Mouse (Mus musculus) hindbrain, postnatal 0 days (tissue): ENCODE measurements around the gene Sacs. TPM values are rescaled to one million over a fixed set of nuclear protein-coding genes. Genes with fewer than 3 reads are reported as not detected.
"Not testable (repeated sequence)": the region's sequence is repeated elsewhere in the genome, so short reads cannot be mapped to it uniquely, and the experiment has no call there.

Source experiments
- ATAC-seq: fragments of 200-750 bp; cut with Nextera tagmentation; 2 replicates; pipeline ENCODE4 v1.8.0; 2017; ENCODE audit warnings: mild to moderate bottlenecking, moderate TSS enrichment, moderate library complexity
- DNase-seq: peaks from one replicate; pipeline ENCODE4 v3.0.0-alpha.2; 2015; ENCODE audit warnings: low spot score
- H3K27ac ChIP-seq: fragments of 300-500 bp; sonication (generic); 2 replicates; pipeline ENCODE4 v1.5.1; 2014; ENCODE audit warnings: mild to moderate bottlenecking
- H3K27me3 ChIP-seq: fragments of 300-500 bp; sonication (generic); 2 replicates; pipeline ENCODE4 v1.6.1; 2014; ENCODE audit warnings: low read length, mixed read lengths; ENCODE audit not compliant: insufficient read depth
- H3K36me3 ChIP-seq: fragments of 300-500 bp; sonication (generic); 2 replicates; pipeline ENCODE4 v1.6.1; 2014; ENCODE audit warnings: low read length, mixed read lengths; ENCODE audit not compliant: insufficient read depth
- H3K4me1 ChIP-seq: fragments of 300-500 bp; sonication (generic); 2 replicates; pipeline ENCODE4 v1.6.1; 2014; ENCODE audit warnings: antibody characterized with exemption, low read length, mixed read lengths; ENCODE audit not compliant: insufficient read depth
- H3K4me2 ChIP-seq: fragments of 300-500 bp; sonication (generic); 2 replicates; pipeline ENCODE4 v1.6.1; 2014; ENCODE audit warnings: low read depth, mild to moderate bottlenecking, low read length, moderate library complexity, mixed read lengths
- H3K4me3 ChIP-seq: fragments of 300-500 bp; sonication (generic); 2 replicates; pipeline ENCODE4 v1.5.1; 2014; ENCODE audit warnings: low read length
- H3K9ac ChIP-seq: fragments of 300-500 bp; sonication (generic); replicated peaks from 2 replicates; pipeline ENCODE4 v1.6.1; 2014; ENCODE audit warnings: mild to moderate bottlenecking, low read length, moderate library complexity, mixed read lengths
- H3K9me3 ChIP-seq: fragments of 300-500 bp; sonication (generic); 2 replicates; pipeline ENCODE4 v1.6.1; 2016; ENCODE audit warnings: low read length, mixed read lengths
- CTCF ChIP-seq: IDR thresholded peaks from 2 replicates; pipeline ENCODE4 v1.5.1; 2016; ENCODE audit warnings: antibody characterized with exemption, control low read depth, low read depth
- WGBS: fragments of 180-500 bp; shearing (Covaris S2); extraction: QIAGEN DNeasy Blood & Tissue Kit; methylation state at CpG from one replicate; pipeline ENCODE4 v1.1.7; 2014; 5-methylcytosine and 5-hydroxymethylcytosine counted together
- polyA plus RNA-seq: library from polyadenylated mRNA; unstranded; fragments of >200 nt; fragmentation: Nextera tagmentation; extraction: Ambion mirVana; gene quantifications from 2 replicates; pipeline ENCODE4 v1.2.1, GENCODE M21; 2015
- total RNA-seq: library from RNA; depleted of rRNA; stranded (reverse); fragments of >200 nt; gene quantifications from 2 replicates; pipeline ENCODE4 v1.2.3, GENCODE M21; 2014

Sacs gene
- total and polyA plus RNA-seq, 2 experiments from 2014 or later, result 7.2 to 37.7 TPM

- Histone ChIP-seq H3K9me3 (no peaks in the 10 kb centered on the region), H3K36me3 (no peaks in the 10 kb centered on the region), H3K4me1 (no peaks in the 10 kb centered on the region), H3K9ac (no peak overlapping the region), H3K27me3 (no peaks in the 10 kb centered on the region), H3K27ac (no peak overlapping the region), H3K4me3 (no peak overlapping the region), H3K4me2 (no peak overlapping the region)
- DNase-seq, result no peak
- no peak for ATAC-seq
- 52% methylated on average over 5 of the region's 5 CpGs for WGBS
- no peak for TF ChIP-seq CTCF
Observed at GRCm38 (mm10) chr14:61137410-61137809, 847 bp upstream of the Sacs start.

GRCm38 (mm10) chr14:61138727-61139067, 440 bp downstream of the Sacs start:
- Histone ChIP-seq H3K4me3 (peak overlapping the region; percentile 59), H3K36me3 (no peaks in the 10 kb centered on the region), H3K27ac (peak overlapping the region; percentile 77), H3K9me3 (no peaks in the 10 kb centered on the region), H3K4me2 (peak overlapping the region; percentile 71), H3K27me3 (no peaks in the 10 kb centered on the region), H3K9ac (peak overlapping the region; percentile 69), H3K4me1 (no peaks in the 10 kb centered on the region; the same call in 1 of the 2 replicates)
- WGBS, result 14% methylated on average over 8 of the region's 8 CpGs
- TF ChIP-seq CTCF, result no peak
- ATAC-seq (no peak; the same call in 1 of the 2 replicates), DNase-seq (no peak)

- no peak overlapping the region for H3K9ac ChIP-seq
- H3K9me3 ChIP-seq, result no peaks in the 10 kb centered on the region
- DNase-seq (no peak), ATAC-seq (no peak)
- H3K4me3 ChIP-seq, result no peak overlapping the region
- no peak overlapping the region for H3K4me2 ChIP-seq
- H3K27ac ChIP-seq, result no peak overlapping the region
- no peak for TF ChIP-seq CTCF
- no peaks in the 10 kb centered on the region for H3K27me3 ChIP-seq
- H3K4me1 ChIP-seq, result no peaks in the 10 kb centered on the region; the same call in 1 of the 2 replicates
- H3K36me3 ChIP-seq, result no peaks in the 10 kb centered on the region; the same call in 1 of the 2 replicates
- 59% methylated on average over 8 of the region's 8 CpGs for WGBS
Observed at GRCm38 (mm10) chr14:61143358-61143757, 5.1 kb downstream of the Sacs start.

- Histone ChIP-seq H3K4me1 (no peaks in the 10 kb centered on the region; the same call in 1 of the 2 replicates), H3K27ac (no peak overlapping the region), H3K9me3 (no peaks in the 10 kb centered on the region), H3K36me3 (no peaks in the 10 kb centered on the region; the same call in 1 of the 2 replicates), H3K27me3 (no peaks in the 10 kb centered on the region), H3K9ac (no peak overlapping the region), H3K4me2 (no peak overlapping the region), H3K4me3 (no peak overlapping the region)
- ATAC-seq (0 out of 2 replicates have a peak, but pooled peaks have one; percentile 56), DNase-seq (peak; percentile 54)
- 42% methylated on average over 11 of the region's 11 CpGs for WGBS
- TF ChIP-seq CTCF, result peak; percentile 68
Observed at GRCm38 (mm10) chr14:61143869-61144268, 5.6 kb downstream of the Sacs start.

GRCm38 (mm10) chr14:61150416-61150815, 12.2 kb downstream of the Sacs start:
- H3K4me1 ChIP-seq, H3K4me2 ChIP-seq, H3K9ac ChIP-seq, H3K27ac ChIP-seq, DNase-seq, H3K27me3 ChIP-seq, H3K36me3 ChIP-seq, H3K4me3 ChIP-seq, H3K9me3 ChIP-seq, ATAC-seq: not testable (repeated sequence)
- WGBS, result 94% methylated on average over 12 of the region's 13 CpGs

- Histone ChIP-seq H3K27me3 (no peaks in the 10 kb centered on the region), H3K4me2 (no peak overlapping the region), H3K9ac (no peak overlapping the region), H3K27ac (no peak overlapping the region), H3K4me1 (no peaks in the 10 kb centered on the region), H3K36me3 (no peaks in the 10 kb centered on the region), H3K9me3 (no peaks in the 10 kb centered on the region), H3K4me3 (no peak overlapping the region)
- no peak for TF ChIP-seq CTCF
- WGBS, result 55% methylated on average over 6 of the region's 6 CpGs
- DNase-seq, result peak; percentile 78
- ATAC-seq, result peak; percentile 93
Observed at GRCm38 (mm10) chr14:61154900-61155585, 16.8 kb downstream of the Sacs start.

GRCm38 (mm10) chr14:61155687-61156086, 17.4 kb downstream of the Sacs start:
- Histone ChIP-seq H3K27me3 (no peaks in the 10 kb centered on the region), H3K4me1 (no peaks in the 10 kb centered on the region), H3K9ac (no peak overlapping the region), H3K9me3 (no peaks in the 10 kb centered on the region), H3K4me2 (no peak overlapping the region), H3K27ac (no peak overlapping the region), H3K36me3 (no peaks in the 10 kb centered on the region), H3K4me3 (no peak overlapping the region)
- DNase-seq (no peak), ATAC-seq (no peak)
- no peak for TF ChIP-seq CTCF

- not testable (repeated sequence) for DNase-seq, H3K4me3 ChIP-seq, H3K4me1 ChIP-seq, H3K27ac ChIP-seq, ATAC-seq, H3K9ac ChIP-seq, H3K27me3 ChIP-seq, H3K4me2 ChIP-seq, H3K36me3 ChIP-seq, H3K9me3 ChIP-seq
- 91% methylated on average over 4 of the region's 7 CpGs for WGBS
Observed at GRCm38 (mm10) chr14:61157426-61157825, 19.2 kb downstream of the Sacs start.
